9 mouse cellular contexts compared by ENCODE assay signal in the genomic region with DNA sequence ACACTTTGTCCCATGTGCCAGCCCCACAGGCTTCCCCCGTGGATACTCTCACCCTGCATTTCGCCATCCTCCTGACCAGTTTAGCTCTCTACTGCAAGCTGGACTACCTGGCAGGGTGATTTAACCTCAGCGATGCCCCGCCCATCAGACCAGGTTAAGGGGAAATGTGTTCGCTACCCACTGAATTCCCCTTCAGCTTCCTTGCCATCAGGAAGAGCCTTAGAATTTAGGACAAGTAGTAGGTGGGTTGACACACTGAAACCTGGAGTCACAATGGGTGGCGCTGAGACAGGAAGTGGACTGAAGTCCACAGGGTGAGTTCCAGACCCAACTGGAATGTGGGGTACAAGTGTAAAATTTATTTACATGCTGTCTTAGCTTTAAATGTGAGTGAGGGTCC. TPM values are rescaled to one million over a fixed set of nuclear protein-coding genes. Genes with fewer than 3 reads are reported as not detected.
A peak's percentile ranks its signal among the peaks of the same experiment; 100 is the strongest.
DNase-seq lines count a peak whose midpoint lies in the region; ATAC-seq and TF ChIP-seq lines count a peak whose summit lies in the region.
"Had no signal": no experiment of that assay in that cellular context is flagged by ENCODE, and none has a peak within 500 bp of the region (broad histone marks: within the 10 kb centered on the region; RNA-seq: fewer than 3 reads in every experiment).

TSS of gene Alox8 (minus strand) at position 101 of the 400 bp plus-strand sequence.

- peak within 1 kb of the TSS; percentile 41 for H3K4me2 ChIP-seq in kidney, postnatal 0 days (ENCODE audit: low read length)
- peak within 1 kb of the TSS; percentile 46 for H3K4me2 ChIP-seq in embryonic facial prominence, embryonic 12.5 days (replicated peaks)
- peak within 1 kb of the TSS; percentile 41 for H3K4me2 ChIP-seq in hindbrain, embryonic 14.5 days (replicated peaks)
- H3K4me2 ChIP-seq in midbrain, postnatal 0 days (ENCODE audit: low read depth, low read length, poor library complexity, severe bottlenecking), result peak within 1 kb of the TSS; percentile 61

- H3K27me3 ChIP-seq in kidney, postnatal 0 days (ENCODE audit: insufficient read depth, low read length), result peaks cover 11% of the 10 kb centered on the region
- H3K27me3 ChIP-seq in embryonic facial prominence, embryonic 12.5 days, result peaks cover 32% of the 10 kb centered on the region
- H3K27me3 ChIP-seq in hindbrain, embryonic 14.5 days (ENCODE audit: control insufficient read depth, insufficient read depth, low read length), result peaks cover 25% of the 10 kb centered on the region
- H3K27me3 ChIP-seq in midbrain, postnatal 0 days (ENCODE audit: insufficient read depth, low read length), result peaks cover 12% of the 10 kb centered on the region; the same call in 1 of the 2 replicates

- no peak for TF ChIP-seq CTCF in kidney, postnatal 0 days (IDR thresholded peaks at IDR 0.05; ENCODE audit: low read depth)
- no peak for TF ChIP-seq CTCF in midbrain, postnatal 0 days (IDR thresholded peaks at IDR 0.05)

- peak within 1 kb of the TSS; percentile 23 for H3K4me3 ChIP-seq in kidney, postnatal 0 days (replicated peaks; ENCODE audit: low read depth, low read length)
- H3K4me3 ChIP-seq in embryonic facial prominence, embryonic 12.5 days, result peak within 1 kb of the TSS; percentile 22
- H3K4me3 ChIP-seq in hindbrain, embryonic 14.5 days (replicated peaks; ENCODE audit: low read length), result peak within 1 kb of the TSS; percentile 4
- peak within 1 kb of the TSS; percentile 30 for H3K4me3 ChIP-seq in midbrain, postnatal 0 days (ENCODE audit: low read depth, low read length)

- H3K9ac ChIP-seq in kidney, postnatal 0 days (ENCODE audit: low read depth, low read length), result peak within 1 kb of the TSS; percentile 24; the same call in 1 of the 2 replicates
- H3K9ac ChIP-seq in embryonic facial prominence, embryonic 12.5 days, result peak within 1 kb of the TSS; percentile 17; the same call in 1 of the 2 replicates
- peak within 1 kb of the TSS; percentile 22; the same call in 1 of the 2 replicates for H3K9ac ChIP-seq in hindbrain, embryonic 14.5 days
- H3K9ac ChIP-seq in midbrain, postnatal 0 days (replicated peaks; ENCODE audit: low read length, poor library complexity, severe bottlenecking), result peak within 1 kb of the TSS; percentile 50; the same call in 1 of the 2 replicates

- no peak for ATAC-seq in kidney, postnatal 0 days (replicated peaks; ENCODE audit: low FRiP score, low read depth)
- no peak for ATAC-seq in embryonic facial prominence, embryonic 12.5 days (ENCODE audit: insufficient number of reproducible peaks, insufficient read depth, low FRiP score, low TSS enrichment)
- ATAC-seq in hindbrain, embryonic 14.5 days (ENCODE audit: low FRiP score), result no peak
- no peak for ATAC-seq in midbrain, postnatal 0 days (ENCODE audit: low FRiP score)

- H3K36me3 ChIP-seq in kidney, postnatal 0 days (ENCODE audit: insufficient read depth, low read length), result no peaks in the 10 kb centered on the region
- no peaks in the 10 kb centered on the region for H3K36me3 ChIP-seq in embryonic facial prominence, embryonic 12.5 days
- no peaks in the 10 kb centered on the region for H3K36me3 ChIP-seq in hindbrain, embryonic 14.5 days (replicated peaks; ENCODE audit: control insufficient read depth, insufficient read depth)
- H3K36me3 ChIP-seq in midbrain, postnatal 0 days (ENCODE audit: insufficient read depth, low read length), result no peaks in the 10 kb centered on the region

- no peaks in the 10 kb centered on the region for H3K9me3 ChIP-seq in kidney, postnatal 0 days (replicated peaks; ENCODE audit: low read length)
- H3K9me3 ChIP-seq in embryonic facial prominence, embryonic 12.5 days, result no peaks in the 10 kb centered on the region
- no peaks in the 10 kb centered on the region for H3K9me3 ChIP-seq in hindbrain, embryonic 14.5 days (ENCODE audit: control insufficient read depth, low read length)
- H3K9me3 ChIP-seq in midbrain, postnatal 0 days (ENCODE audit: low read length), result no peaks in the 10 kb centered on the region

- H3K4me1 ChIP-seq in kidney, postnatal 0 days (replicated peaks; ENCODE audit: insufficient read depth, low read length), result no peaks in the 10 kb centered on the region
- H3K4me1 ChIP-seq in embryonic facial prominence, embryonic 12.5 days, result peaks cover 8% of the 10 kb centered on the region; the same call in 1 of the 2 replicates
- peaks cover 3% of the 10 kb centered on the region; the same call in 1 of the 2 replicates for H3K4me1 ChIP-seq in hindbrain, embryonic 14.5 days (replicated peaks; ENCODE audit: control insufficient read depth, insufficient read depth, low read length)
- peaks cover 5% of the 10 kb centered on the region; the same call in 1 of the 2 replicates for H3K4me1 ChIP-seq in midbrain, postnatal 0 days (ENCODE audit: insufficient read depth, low read length)

- DNase-seq in kidney, postnatal 0 days (ENCODE audit: low spot score), result no peak
- no peak for DNase-seq in kidney, postnatal 10 days
- no peak for DNase-seq in hindbrain, embryonic 14.5 days (ENCODE audit: low spot score)
- DNase-seq in midbrain, postnatal 0 days (ENCODE audit: low spot score), result no peak
- no peak for DNase-seq in embryo, embryonic 10 days (ENCODE audit: low spot score)
- no peak for DNase-seq in right cerebral cortex, adult 2 months (ENCODE audit: low spot score in 2 of 2)
- DNase-seq in lung, adult 18-20 months, result no peak

- H3K27ac ChIP-seq in kidney, postnatal 0 days, result no peak within 1 kb of the TSS
- H3K27ac ChIP-seq in embryonic facial prominence, embryonic 12.5 days, result no peak within 1 kb of the TSS
- H3K27ac ChIP-seq in hindbrain, embryonic 14.5 days, result no peak within 1 kb of the TSS
- H3K27ac ChIP-seq in midbrain, postnatal 0 days (ENCODE audit: low read depth, low read length), result no peak within 1 kb of the TSS

- WGBS in kidney, postnatal 0 days, result 31% methylated on average over 6 of the region's 6 CpGs
- WGBS in embryonic facial prominence, embryonic 12.5 days, result 30% methylated on average over 6 of the region's 6 CpGs
- 35% methylated on average over 6 of the region's 6 CpGs for WGBS in hindbrain, embryonic 14.5 days
- 29% methylated on average over 6 of the region's 6 CpGs for WGBS in midbrain, postnatal 0 days

RNA-seq across cellular contexts. Expression of gene Alox8, which starts in this region (rescaled TPM):
- 0.17 and 0.61 TPM in 2 replicates for polyA plus RNA-seq in kidney, postnatal 0 days (2015; fragmentation: Nextera tagmentation; extraction: Ambion mirVana)
- polyA plus RNA-seq in embryonic facial prominence, embryonic 12.5 days (2016; fragmentation: Nextera tagmentation; extraction: Ambion mirVana), result 0.12 and 0.20 TPM in 2 replicates
- polyA plus RNA-seq in hindbrain, embryonic 14.5 days (2014; fragmentation: Nextera tagmentation; extraction: Ambion mirVana), result 0.25 and 0.30 TPM in 2 replicates
- 3.5 and 4.1 TPM in 2 replicates for total RNA-seq in midbrain, postnatal 0 days (2014; rRNA removed)
- polyA plus RNA-seq in midbrain, postnatal 0 days (2015; fragmentation: Nextera tagmentation; extraction: Ambion mirVana), result 2.0 and 2.1 TPM in 2 replicates
- total RNA-seq: liver, adult 2 months had no signal
- polyA plus RNA-seq: liver, adult 2 months had no signal
